Mouse (Mus musculus): ENCODE measurements around the gene Thap2.

DNA sequence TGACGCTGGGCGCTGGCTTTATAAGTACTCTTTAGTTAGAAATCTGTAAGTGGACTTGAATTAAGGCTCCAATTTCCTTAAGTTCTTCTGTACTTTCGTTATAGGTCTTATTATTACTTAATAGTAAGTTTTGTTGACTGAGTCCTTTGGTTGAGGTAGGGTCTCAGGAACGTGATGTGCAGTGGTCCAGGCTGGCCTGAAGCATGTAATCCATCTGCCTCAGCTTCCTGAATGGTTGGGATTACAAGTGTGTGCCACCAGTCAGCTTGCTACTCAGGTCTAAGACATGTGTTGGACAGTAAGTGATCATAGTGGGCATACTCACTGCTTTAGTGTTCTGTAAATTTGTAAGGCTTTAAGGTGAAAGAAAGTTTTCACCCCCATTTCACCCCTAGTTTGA lies 6.8 kb upstream of the Thap2 start:
- TF ChIP-seq CTCF (IDR thresholded peaks at IDR 0.05; ENCODE audit: low read depth, low read length) (no peak), TAL1 (conservative IDR thresholded peaks at IDR 0.05; ENCODE audit: low read depth, low read length) (no peak)
